Mouse (Mus musculus): ENCODE measurements around the gene Cmah. TPM values are rescaled to one million over a fixed set of nuclear protein-coding genes. Genes with fewer than 3 reads are reported as not detected.

The Cmah gene
- polyA plus RNA-seq, 1 experiment, result 11.1 TPM

DNA sequence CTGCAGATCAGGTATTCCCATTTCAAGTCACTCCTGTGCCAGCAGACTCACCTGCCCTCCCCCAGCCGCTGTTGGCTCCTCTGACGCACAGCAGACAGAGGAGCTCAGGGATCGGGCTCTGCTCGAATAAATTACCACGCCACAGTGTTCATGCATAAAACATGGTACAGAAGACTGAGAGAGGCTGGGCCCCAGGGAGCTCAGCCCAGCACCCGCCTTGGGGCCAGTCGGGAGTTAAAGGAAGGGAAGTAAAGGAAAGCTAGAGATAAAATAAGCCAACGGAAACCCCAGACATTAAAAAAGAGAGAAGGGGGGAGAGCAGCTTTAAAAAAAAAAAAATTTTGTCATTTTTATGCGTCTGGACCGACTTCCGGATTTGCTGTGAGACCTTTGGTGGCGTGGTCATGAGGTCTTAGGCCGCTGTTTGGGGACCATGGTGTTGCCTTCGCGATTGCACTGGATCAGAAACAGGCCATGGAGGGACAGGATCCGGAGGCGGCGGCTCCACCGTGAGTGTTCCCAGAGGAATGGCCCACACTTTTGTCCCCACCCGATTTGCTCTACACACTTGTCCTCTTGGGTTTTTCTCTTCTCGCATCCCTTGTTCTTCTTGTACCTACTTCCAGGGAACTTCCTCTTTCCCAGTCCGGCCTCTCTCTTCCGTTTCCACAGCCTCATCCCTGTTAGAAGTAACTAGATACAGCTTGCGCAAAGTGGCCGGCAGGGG lies 174.1 kb downstream of the Cmah start:
- TF ChIP-seq CTCF (IDR thresholded peaks at IDR 0.05; ENCODE audit: control insufficient read depth, insufficient read depth, low read length) (no peak), POLR2A (IDR thresholded peaks at IDR 0.05; ENCODE audit: borderline replicate concordance, control insufficient read depth, low read depth, low read length) (no peak)
- peak overlapping the region; percentile 40 for H3K27ac ChIP-seq (ENCODE audit: control insufficient read depth, insufficient read depth, low read depth, low read length, poor library complexity)
- peaks cover 1% of the 10 kb centered on the region for H3K4me1 ChIP-seq (ENCODE audit: control insufficient read depth, insufficient read depth, low read length)
- WGBS, result 3% methylated on average over 25 of the region's 25 CpGs
- H3K4me3 ChIP-seq (replicated peaks; ENCODE audit: control insufficient read depth, low read depth, low read length), result peak overlapping the region; percentile 31

DNA sequence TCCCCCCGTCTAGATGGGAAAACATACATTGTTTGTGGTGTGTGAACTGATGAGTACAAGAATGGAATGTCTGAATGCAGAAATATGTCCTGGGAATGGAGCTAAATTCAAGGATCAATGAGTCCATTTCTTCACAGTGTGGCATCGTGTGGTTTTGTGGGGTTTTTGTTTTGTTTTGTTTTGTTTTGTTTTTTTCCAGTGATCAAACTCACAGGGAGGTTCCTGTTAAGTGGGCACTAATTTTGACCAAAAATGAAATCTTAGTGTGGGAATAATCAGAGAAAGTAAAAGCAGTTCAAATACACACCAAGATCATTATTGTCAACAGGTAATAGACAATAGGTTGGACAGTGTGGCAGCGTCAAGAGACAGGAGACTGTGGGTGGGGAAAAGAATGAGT lies 174.7 kb downstream of the Cmah start:
- WGBS, result 8% methylated on average over 3 of the region's 3 CpGs
- TF ChIP-seq CTCF (IDR thresholded peaks at IDR 0.05; ENCODE audit: control insufficient read depth, insufficient read depth, low read length) (no peak), POLR2A (IDR thresholded peaks at IDR 0.05; ENCODE audit: borderline replicate concordance, control insufficient read depth, low read depth, low read length) (no peak)
- Histone ChIP-seq H3K27ac (ENCODE audit: control insufficient read depth, insufficient read depth, low read depth, low read length, poor library complexity) (no peak overlapping the region), H3K4me1 (ENCODE audit: control insufficient read depth, insufficient read depth, low read length) (peaks cover 1% of the 10 kb centered on the region), H3K4me3 (replicated peaks; ENCODE audit: control insufficient read depth, low read depth, low read length) (peak overlapping the region; percentile 31)

DNA sequence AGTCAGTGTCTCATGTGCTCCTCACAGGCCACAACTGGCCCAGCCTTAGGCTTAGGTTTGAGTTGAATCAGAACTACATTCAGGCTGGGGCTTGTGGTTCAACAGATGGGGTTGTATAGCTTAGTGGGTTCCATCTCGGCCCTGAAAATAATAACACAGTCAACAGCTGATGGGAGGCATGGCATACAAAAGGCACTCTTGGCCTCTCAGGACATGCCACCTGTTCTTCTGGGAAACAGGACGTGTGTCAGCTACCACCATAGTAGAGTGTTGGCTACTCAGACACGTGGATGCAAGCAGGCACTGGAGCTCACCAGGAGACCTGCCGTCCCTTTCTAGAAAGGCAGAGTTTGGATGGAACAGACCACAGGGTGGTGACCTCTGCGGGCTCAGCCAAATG lies 178.6 kb downstream of the Cmah start:
- Histone ChIP-seq H3K4me1 (ENCODE audit: control insufficient read depth, insufficient read depth, low read length) (peaks cover 1% of the 10 kb centered on the region), H3K4me3 (replicated peaks; ENCODE audit: control insufficient read depth, low read depth, low read length) (no peak overlapping the region), H3K27ac (ENCODE audit: control insufficient read depth, insufficient read depth, low read depth, low read length, poor library complexity) (no peak overlapping the region)
- 79% methylated on average over 5 of the region's 5 CpGs for WGBS
- no peak for TF ChIP-seq CTCF (IDR thresholded peaks at IDR 0.05; ENCODE audit: control insufficient read depth, insufficient read depth, low read length)
- TF ChIP-seq POLR2A (IDR thresholded peaks at IDR 0.05; ENCODE audit: borderline replicate concordance, control insufficient read depth, low read depth, low read length), result no peak

DNA sequence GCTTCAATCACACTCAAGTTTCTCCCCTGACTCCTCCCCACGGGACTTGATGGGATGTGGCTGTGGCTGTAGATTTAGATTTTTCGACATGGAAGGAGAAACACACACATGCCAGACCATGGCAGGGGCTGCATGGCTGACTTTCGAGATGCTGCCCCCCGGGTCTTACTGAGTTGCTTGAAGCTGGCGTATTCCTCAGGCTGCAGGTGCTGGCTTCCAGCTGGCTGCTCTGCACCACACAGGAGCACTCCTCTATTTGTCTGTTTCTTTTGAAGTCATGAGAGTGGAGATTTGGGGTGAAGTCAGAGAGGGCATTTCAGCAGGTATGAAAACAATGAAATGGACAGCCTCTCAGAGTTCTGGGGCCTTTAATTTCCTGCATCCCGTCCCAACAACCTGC lies 180.0 kb downstream of the Cmah start:
- WGBS, result 64% methylated on average over 6 of the region's 6 CpGs
- TF ChIP-seq CTCF (IDR thresholded peaks at IDR 0.05; ENCODE audit: control insufficient read depth, insufficient read depth, low read length) (no peak), POLR2A (IDR thresholded peaks at IDR 0.05; ENCODE audit: borderline replicate concordance, control insufficient read depth, low read depth, low read length) (no peak)
- H3K4me3 ChIP-seq (replicated peaks; ENCODE audit: control insufficient read depth, low read depth, low read length), result no peak overlapping the region
- H3K27ac ChIP-seq (ENCODE audit: control insufficient read depth, insufficient read depth, low read depth, low read length, poor library complexity), result no peak overlapping the region
- peaks cover 3% of the 10 kb centered on the region for H3K4me1 ChIP-seq (ENCODE audit: control insufficient read depth, insufficient read depth, low read length)

DNA sequence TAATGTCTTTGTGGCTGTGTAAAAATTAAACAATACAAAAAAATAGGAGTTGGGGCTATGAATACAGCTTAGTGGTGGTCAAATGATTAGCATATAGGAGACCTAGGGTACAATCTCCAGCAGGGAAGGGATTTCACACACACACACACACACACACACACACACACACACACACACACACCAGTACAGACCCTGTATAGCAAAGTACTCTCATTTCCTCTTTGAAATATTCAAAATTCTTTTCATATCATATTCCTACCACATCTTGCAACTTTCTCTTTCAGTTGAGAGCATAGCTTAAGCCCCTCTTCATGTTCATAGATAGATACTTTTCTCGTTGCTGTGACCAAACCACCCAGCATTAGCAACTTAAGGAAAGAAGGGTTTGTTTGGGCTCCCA lies 181.7 kb downstream of the Cmah start:
- H3K4me3 ChIP-seq (replicated peaks; ENCODE audit: control insufficient read depth, low read depth, low read length), result no peak overlapping the region
- H3K4me1 ChIP-seq (ENCODE audit: control insufficient read depth, insufficient read depth, low read length), result peaks cover 2% of the 10 kb centered on the region; the same call in 1 of the 2 replicates
- no peak for TF ChIP-seq POLR2A (IDR thresholded peaks at IDR 0.05; ENCODE audit: borderline replicate concordance, control insufficient read depth, low read depth, low read length)
- TF ChIP-seq CTCF (IDR thresholded peaks at IDR 0.05; ENCODE audit: control insufficient read depth, insufficient read depth, low read length), result no peak
- H3K27ac ChIP-seq (ENCODE audit: control insufficient read depth, insufficient read depth, low read depth, low read length, poor library complexity), result peak overlapping the region; percentile 45
- 9% methylated on average over 1 of the region's 1 CpGs for WGBS

DNA sequence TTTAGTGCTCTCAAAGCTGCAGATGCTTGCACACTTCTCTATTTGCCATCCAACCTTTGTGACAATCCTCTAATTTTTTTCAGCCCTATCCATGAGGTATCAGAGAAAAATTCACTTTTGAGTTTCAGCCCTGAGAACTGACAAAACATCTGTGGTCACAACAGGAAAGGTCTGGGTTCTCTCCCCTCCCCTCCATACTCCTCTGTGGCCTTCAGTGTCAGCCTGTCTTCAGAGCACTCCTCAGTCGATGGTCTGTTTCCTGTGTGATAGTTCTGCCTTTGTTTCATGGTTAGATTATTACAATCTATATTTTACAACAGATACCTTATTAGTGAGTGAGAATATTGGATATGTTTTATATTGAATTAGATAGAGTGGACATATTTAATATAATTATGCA lies 184.2 kb downstream of the Cmah start:
- no peak overlapping the region for H3K4me3 ChIP-seq (replicated peaks; ENCODE audit: control insufficient read depth, low read depth, low read length)
- TF ChIP-seq CTCF (IDR thresholded peaks at IDR 0.05; ENCODE audit: control insufficient read depth, insufficient read depth, low read length), result no peak
- no peak for TF ChIP-seq POLR2A (IDR thresholded peaks at IDR 0.05; ENCODE audit: borderline replicate concordance, control insufficient read depth, low read depth, low read length)
- H3K4me1 ChIP-seq (ENCODE audit: control insufficient read depth, insufficient read depth, low read length), result peaks cover 4% of the 10 kb centered on the region
- no peak overlapping the region for H3K27ac ChIP-seq (ENCODE audit: control insufficient read depth, insufficient read depth, low read depth, low read length, poor library complexity)
- WGBS, result 4% methylated on average over 1 of the region's 1 CpGs

DNA sequence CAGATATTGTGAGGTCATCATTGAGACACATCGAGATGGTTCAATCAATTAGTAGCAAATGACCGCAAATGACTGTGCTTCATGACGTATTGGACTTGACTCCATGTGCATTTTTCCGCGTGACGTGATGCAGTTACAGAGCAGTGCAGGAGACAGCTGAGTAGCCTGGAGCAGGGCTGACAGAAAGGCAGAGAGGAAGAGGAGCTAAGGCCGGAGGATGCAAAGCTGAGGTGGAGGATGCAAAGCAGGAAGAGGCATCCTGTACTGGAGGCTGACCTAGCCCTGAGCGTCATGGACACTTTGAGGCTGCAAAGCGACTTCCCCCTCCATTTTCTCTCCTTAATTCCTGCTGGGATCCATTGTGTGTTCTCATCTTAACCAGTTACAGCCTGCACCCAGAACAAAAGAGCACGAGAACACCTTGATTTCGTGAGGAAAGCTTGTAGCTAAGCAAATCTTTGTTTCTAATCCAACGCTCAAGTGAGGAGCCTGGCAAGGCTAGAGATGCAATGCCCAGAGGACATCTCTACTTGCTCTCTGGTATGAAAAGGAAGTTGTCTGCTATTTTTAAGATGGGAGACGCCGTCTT lies 184.8 kb downstream of the Cmah start:
- H3K4me1 ChIP-seq (ENCODE audit: control insufficient read depth, insufficient read depth, low read length), result peaks cover 4% of the 10 kb centered on the region
- no peak overlapping the region for H3K27ac ChIP-seq (ENCODE audit: control insufficient read depth, insufficient read depth, low read depth, low read length, poor library complexity)
- WGBS, result 62% methylated on average over 14 of the region's 14 CpGs

DNA sequence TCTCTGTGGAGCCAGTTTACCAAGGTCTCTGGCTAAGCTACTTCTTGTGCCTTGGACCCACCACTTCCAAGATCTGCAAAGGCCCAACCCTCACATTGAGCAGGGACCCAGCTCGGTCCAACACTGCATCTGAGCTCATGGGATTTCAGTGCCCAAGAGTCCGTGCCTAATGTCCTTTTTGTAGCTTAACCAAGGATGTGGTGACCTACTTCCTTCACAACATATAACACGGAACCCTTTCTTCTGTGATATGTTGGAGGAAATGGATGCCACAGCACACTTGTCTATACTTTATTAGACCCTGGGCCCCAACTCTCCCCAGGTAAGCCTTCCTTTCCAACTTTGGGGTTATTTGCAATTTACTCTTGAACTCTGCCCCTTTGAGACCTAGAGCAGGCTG lies 186.5 kb downstream of the Cmah start:
- 19% methylated on average over 3 of the region's 3 CpGs for WGBS
- no peak overlapping the region; the same call in 1 of the 2 replicates for H3K27ac ChIP-seq (ENCODE audit: control insufficient read depth, insufficient read depth, low read depth, low read length, poor library complexity)
- TF ChIP-seq POLR2A (IDR thresholded peaks at IDR 0.05; ENCODE audit: borderline replicate concordance, control insufficient read depth, low read depth, low read length), result no peak
- TF ChIP-seq CTCF (IDR thresholded peaks at IDR 0.05; ENCODE audit: control insufficient read depth, insufficient read depth, low read length), result no peak
- H3K4me3 ChIP-seq (replicated peaks; ENCODE audit: control insufficient read depth, low read depth, low read length), result no peak overlapping the region
- peaks cover 5% of the 10 kb centered on the region for H3K4me1 ChIP-seq (ENCODE audit: control insufficient read depth, insufficient read depth, low read length)

More for the DNA sequence above, 184.8 kb downstream of the Cmah start:
- TF ChIP-seq POLR2A (IDR thresholded peaks at IDR 0.05; ENCODE audit: borderline replicate concordance, control insufficient read depth, low read depth, low read length), result no peak
- no peak for TF ChIP-seq CTCF (IDR thresholded peaks at IDR 0.05; ENCODE audit: control insufficient read depth, insufficient read depth, low read length)
- H3K4me3 ChIP-seq (replicated peaks; ENCODE audit: control insufficient read depth, low read depth, low read length), result no peak overlapping the region
